Mouse (Mus musculus) lung, postnatal 25 days (tissue): Measurements from ENCODE around the gene Krt88.

Source experiments
- DNase-seq: peaks from one replicate; pipeline ENCODE4 v3.0.0; 2022; ENCODE audit warnings: low spot score

The Krt88 gene

DNA sequence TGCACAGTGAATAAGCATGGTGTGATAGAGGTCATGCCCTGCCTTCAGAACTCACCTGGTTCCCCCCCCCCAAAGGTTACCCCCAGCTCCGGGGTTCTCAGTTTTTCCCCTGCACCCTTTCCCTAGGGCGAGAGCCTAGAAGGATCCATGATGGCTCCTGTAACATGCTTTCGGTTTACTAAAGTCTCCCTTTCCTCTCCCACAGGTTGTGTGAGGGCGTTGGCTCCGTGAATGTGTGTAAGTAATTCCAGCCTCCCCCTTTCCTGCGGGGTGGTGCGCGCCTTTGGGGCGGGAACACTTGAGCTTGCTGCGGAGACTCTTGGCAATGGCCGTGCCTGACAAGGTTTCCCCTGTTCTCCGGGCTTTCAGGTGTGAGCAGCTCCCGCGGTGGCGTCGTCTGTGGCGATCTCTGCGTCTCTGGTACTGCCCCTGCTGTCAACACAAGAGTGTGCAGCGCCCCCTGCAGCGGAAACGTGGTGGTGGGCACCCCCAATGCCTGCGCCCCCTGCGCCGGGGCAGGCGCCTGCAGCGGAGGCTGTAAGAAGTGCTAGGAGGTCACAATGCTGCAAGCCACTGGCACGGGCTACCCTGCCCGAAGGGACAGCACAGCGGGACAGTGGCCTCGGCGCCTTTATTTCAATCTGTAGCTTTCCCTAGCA, 31.6 kb downstream of the Krt88 start:
- peak; percentile 45 for DNase-seq

DNA sequence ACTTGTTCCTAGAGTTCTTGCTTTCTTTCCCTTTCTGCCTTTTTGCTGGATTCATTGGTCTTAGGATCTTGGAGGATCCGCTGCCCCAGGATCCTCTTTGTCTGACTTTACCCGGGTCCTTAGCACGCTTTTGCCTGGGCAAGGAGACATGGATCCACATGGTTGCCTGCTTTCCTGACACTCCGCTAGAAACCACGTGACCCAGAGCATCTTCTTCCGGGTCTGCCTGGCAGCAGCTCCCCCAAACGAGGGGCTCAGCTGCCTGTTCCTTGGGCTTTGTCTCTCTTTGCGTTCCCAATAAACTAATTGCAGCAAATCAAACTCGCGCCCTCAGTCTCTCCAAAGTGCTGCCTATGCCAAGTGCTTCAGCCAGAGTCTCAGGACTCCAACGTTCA, 32.1 kb downstream of the Krt88 start:
- DNase-seq, result no peak

DNA sequence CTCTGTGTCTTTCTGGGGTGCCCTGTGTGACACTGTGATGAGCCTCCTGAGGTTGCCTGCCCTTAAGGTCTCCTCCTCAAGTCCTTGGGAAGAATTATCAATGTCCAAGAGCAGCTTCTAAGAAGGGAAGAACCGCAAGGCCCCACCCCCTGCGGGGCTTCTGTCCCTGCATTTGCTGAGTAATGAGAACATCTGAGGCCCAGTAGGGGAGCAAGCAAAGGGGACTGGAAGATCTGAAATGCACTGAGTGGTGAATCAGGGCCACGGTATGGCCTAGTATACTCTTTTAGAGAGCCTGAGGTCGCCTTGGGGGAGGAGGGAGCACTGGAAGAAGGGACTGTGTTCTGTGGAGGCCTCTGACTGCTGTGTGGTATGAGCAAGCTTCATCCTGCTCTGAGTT, 34.5 kb downstream of the Krt88 start:
- no peak for DNase-seq

DNA sequence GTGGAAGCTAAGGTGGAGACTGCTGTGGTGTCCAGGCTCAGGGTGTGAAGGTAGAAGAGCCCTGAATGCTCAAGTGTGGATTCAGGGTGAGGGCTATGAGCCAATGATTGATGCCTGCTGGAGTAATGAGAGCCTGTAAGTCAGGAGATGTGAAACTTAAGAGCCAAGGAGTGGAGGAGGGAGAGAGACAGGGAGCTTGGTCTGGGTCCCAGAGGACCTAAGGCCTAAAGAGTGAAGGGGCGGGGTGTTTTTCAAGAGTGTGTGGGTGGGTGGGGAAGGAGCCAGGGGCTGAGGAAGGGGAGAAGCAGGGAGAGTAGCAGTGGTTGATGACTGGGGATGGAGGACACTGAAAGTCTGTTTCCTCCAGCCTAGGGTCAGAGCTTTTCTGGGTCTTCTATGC, 36.1 kb downstream of the Krt88 start:
- no peak for DNase-seq

DNA sequence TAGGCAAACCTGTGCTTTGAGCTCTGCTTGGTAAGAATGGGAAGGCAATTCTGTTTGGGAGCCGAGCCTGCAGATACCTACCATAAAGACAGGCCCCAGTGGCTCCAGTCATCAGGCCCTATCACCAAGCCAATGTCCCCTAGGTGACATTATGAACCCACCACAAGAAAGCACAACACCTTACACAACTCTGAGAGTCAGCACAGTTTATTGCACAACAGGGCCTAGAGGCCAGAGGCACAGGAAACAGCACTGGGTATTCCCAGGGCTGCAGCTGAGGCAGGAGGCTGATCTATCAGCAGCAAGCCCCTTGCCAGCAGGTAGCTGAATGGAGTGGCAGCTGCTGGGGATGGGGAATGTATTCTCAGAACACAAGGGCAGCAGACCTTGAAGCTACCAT, 37.4 kb downstream of the Krt88 start:
- DNase-seq, result no peak

DNA sequence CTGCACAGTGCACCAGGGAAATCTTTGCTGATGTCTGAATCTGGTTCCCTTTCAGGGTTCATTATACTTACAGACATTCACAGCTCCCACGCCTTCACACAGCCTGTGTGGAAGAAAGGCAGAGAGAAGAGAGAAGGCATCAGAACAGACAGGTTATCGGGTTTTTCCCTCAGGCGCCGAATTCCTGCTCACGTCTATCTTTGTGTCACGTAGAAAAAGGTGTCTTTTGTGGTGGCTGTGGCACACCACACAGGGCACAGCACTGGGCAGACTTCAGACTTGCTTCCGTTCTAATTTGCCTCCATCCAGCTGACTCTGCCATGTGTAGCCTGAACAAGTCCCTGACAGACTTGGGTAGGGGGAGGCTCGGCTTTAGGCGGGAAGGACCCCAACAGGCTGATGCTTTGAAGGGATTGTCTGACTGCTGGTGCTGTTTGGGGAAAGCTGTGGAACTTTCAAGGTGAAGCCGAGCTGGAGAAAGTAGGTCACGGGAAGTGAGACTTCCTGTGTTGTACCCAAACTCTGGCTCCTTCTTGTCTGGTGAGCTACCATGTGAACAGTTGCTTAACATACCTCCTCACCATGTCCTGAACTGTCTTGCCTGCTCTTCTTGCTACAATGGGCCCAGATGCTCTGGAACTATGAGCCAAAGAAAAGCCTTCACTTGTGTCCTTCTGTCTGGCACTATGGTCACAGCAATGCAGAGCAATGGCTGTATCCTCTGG, 38.5 kb downstream of the Krt88 start:
- DNase-seq, result no peak

DNA sequence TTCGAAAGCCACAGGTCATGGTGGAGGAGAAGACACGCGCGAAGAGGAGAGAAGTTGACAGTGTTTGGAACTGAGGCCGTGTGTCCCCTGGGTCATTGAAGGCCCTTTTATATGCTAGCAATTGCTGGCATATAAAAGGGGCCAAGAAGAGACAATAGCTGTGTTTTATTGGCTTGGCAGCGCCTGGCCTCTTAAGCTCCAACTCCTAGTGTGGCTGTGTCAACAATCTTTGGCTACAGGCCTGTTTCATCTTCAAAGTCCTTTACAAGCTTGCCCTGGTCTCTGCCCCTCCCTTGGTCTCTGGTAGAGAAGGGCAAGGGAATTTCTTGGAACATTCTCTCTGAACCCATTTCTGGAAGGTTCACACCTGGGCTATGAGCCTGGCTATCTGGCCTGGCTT, 43.9 kb downstream of the Krt88 start, which contains the start of gene Krt83:
Krt83 (minus strand) TSS at position 82 of the 400 bp plus-strand sequence.
- peak; percentile 13 for DNase-seq

DNA sequence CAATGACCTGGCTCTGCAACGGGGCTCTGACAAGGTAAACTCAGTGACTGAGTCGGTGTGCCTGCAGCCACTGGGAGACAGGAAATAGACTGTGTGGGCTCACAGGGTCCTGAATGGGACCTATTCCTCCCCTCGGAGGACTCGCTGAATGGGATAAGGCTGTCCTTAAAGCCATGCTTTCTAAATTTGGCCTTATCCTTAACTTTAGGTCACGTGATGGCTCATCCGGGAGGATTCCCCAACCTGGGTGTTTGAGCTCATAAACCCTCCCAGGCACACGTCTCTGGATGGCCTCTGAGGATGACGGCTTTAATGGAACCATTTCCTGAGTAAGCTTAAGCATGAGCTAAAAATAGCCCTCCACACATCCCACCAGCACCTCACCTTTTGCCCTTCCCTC, 45.2 kb downstream of the Krt88 start:
- no peak for DNase-seq

DNA sequence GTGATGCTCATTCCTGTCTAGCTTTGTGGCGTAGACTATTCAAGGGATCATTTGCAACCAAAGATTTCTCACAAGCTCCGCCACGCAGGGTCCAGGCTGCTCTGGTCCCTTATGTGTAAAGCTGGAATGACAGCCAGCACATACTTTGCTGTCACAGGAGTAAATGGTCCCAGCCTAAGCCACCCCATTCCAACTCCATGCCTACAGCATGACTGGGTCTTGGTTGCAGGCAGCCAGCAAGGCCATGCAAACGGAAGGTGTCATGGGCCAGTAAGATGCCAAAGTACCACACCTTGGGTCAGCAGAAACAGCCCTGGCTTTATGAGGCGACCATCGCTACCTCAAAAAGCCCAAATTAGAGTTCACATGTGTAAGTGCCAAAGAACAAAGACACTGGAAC, 46.2 kb downstream of the Krt88 start:
- no peak for DNase-seq

DNA sequence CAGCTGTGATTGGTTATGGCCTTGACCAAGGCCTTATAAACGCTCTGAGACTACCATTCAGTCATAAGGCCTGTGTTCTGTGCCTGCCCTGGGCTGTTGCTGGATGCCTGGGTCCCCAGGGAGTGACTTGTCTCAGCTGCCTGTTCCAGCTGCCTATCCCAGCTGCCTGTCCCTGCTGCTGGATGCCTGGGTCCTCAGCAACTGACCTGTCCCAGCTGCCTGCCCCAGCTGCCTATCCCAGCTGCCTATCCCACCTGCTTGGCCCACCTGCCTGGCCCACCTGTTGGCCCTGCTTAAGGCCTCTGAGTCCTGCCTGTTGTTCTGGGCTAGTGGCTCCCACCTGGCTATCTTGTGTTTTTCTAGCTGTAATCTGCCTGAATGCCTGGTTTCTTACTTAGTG, 46.7 kb downstream of the Krt88 start:
- no peak for DNase-seq

DNA sequence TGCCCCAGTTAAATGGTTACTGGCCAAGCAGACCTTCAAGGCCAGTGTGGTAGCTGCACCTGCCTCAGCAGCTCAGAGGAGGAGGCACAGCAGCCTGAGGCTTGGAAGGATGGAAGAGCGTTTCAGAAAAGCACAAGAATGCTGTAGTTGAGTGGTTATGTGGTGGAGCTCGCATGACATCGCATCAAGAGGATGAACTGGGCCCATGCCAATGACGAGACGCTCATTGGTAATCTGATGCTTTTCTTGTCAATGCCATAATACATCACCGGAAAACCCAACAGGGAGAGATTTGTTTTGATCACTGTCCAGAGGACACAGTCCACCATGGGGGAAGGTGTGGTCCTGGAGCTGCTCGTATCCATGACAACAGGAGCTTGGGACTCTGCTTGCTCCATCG, 47.7 kb downstream of the Krt88 start:
- DNase-seq, result no peak

DNA sequence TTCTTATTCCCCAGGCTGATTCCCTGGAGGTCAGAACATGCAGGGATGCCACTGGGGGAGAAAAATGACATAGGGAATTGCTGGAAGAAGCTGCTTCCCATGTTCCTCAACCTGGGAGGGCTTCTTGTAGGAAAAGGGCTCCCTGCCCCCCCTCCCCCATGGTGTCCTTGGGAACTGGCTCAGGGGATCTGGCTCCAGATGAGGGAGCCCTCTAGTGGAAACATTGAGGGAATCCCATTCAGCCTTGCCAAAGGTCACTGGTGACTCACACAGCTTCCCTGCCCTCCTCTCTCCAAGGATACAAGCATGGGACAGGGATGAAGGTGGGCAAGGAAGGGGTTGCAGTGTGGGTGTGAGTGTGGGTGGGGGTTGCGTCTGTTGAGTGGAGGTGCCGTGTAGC, 49.6 kb downstream of the Krt88 start:
- DNase-seq, result peak; percentile 41
